Mouse (Mus musculus): ENCODE measurements around the gene Spryd7.
"Not testable (repeated sequence)": the region's sequence is repeated elsewhere in the genome, so short reads cannot be mapped to it uniquely, and the experiment has no call there.

- not testable (repeated sequence) for TF ChIP-seq CTCF, EP300 (IDR thresholded peaks at IDR 0.05)
These were observed 49.4 kb upstream of the Spryd7 start for GRCm38 (mm10) chr14:61606088-61606487.
